Mouse (Mus musculus) olfactory bulb, adult 2 months (tissue): Measurements from ENCODE around the gene Adss. TPM values are rescaled to one million over a fixed set of nuclear protein-coding genes. Genes with fewer than 3 reads are reported as not detected.

Source experiments
- H3K27ac ChIP-seq: fragments of 200-500 bp; 2 replicates; pipeline ENCODE4 v1.5.1; 2012; ENCODE audit warnings: low read depth, low read length; ENCODE audit not compliant: insufficient read depth
- H3K4me1 ChIP-seq: fragments of 200-500 bp; 2 replicates; pipeline ENCODE4 v1.6.1; 2012; ENCODE audit warnings: low read length; ENCODE audit not compliant: control insufficient read depth, insufficient read depth
- H3K4me3 ChIP-seq: fragments of 200-500 bp; 2 replicates; pipeline ENCODE4 v1.5.1; 2012; ENCODE audit warnings: mild to moderate bottlenecking, low read depth, low read length, moderate library complexity; ENCODE audit not compliant: insufficient read depth
- CTCF ChIP-seq: fragments of 200-500 bp; IDR thresholded peaks from 2 replicates; pipeline ENCODE4 v1.5.1; 2012; ENCODE audit warnings: low read depth, mild to moderate bottlenecking, low read length, moderate library complexity; ENCODE audit not compliant: insufficient read depth
- POLR2A ChIP-seq: fragments of 200-500 bp; IDR thresholded peaks from 2 replicates; pipeline ENCODE4 v1.6.1; 2012; ENCODE audit warnings: mild to moderate bottlenecking, low read depth, low read length, moderate library complexity; ENCODE audit not compliant: insufficient read depth
- WGBS: fragments of 180-500 bp; shearing (Covaris S2); methylation state at CpG from one replicate; pipeline ENCODE4 v1.1.7; 2018; 5-methylcytosine and 5-hydroxymethylcytosine counted together
- polyA plus RNA-seq: library from polyadenylated mRNA; stranded (reverse); fragments of >200 nt; gene quantifications from 2 replicates; pipeline ENCODE4 v1.2.4, GENCODE M21; 2012; ENCODE audit warnings: low replicate concordance; ENCODE audit not compliant: missing spikeins, insufficient read depth, insufficient read length

The Adss gene
- polyA plus RNA-seq, 1 experiment: not detected

DNA sequence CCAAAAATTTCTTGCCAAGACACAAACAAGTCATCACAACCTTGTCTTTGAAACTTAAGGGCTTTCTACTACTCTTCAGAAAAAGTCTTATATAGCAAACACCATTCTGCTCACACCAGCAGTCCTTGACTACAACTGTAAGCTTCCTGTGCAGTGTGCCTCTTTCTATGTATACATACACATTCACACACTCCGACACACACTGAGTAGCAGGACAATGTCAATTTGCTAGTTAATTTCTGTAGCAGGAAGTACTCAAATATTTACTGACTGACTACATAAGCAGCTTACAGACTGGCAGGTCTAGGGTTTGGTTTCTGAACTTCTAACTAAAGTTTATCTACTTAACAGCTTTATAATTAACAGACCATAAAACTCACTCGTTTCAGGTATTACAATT, 18.9 kb downstream of the Adss start:
- 95% methylated on average over 2 of the region's 2 CpGs for WGBS
- no peak overlapping the region for H3K4me3 ChIP-seq
- no peak overlapping the region for H3K27ac ChIP-seq
- TF ChIP-seq CTCF (no peak), POLR2A (no peak)
- H3K4me1 ChIP-seq: no peaks in the 10 kb centered on the region

DNA sequence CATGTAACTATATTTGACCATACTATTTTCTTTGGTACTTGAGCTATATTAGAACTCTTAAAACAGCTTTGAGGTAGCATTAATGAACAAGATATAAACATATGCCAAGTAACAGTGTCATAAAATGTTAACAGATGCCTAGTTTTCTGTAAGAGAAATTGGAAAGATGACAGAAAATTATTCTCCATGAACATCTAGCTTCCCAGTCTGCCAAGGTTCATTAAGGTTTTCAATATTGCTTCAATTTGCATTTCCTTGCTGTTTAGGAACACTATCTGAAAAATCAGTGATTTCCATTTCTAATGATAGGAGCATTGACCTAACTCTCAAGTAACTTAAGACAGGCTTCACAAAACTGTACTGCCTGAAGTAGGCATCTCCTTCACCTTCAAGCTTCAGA, 27.4 kb downstream of the Adss start:
- H3K4me3 ChIP-seq: no peak overlapping the region
- no peak for TF ChIP-seq CTCF
- TF ChIP-seq POLR2A: no peak
- H3K27ac ChIP-seq: no peak overlapping the region
- no peaks in the 10 kb centered on the region for H3K4me1 ChIP-seq

DNA sequence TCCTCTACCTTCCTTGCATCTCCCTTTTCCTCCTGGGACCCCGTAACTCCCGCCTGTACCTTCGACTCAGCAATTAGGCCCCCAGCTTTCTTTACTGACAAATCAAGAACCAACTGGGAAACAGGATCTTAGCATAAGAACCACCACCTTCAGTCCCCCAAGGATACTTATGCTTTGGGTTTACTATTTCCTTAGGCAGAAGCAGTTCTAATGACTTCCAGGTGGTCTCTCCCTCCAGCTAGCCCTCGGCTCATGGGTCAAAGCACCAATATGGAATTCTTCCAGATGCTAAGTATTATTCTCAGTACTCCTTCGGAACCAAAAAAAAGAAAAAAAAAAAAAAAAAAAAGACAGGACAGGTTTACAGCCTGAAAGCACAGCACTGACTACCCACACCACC, 39.1 kb downstream of the Adss start:
- 83% methylated on average over 5 of the region's 5 CpGs for WGBS
- no peak overlapping the region for H3K27ac ChIP-seq
- TF ChIP-seq CTCF (no peak), POLR2A (no peak)
- H3K4me3 ChIP-seq: no peak overlapping the region
- H3K4me1 ChIP-seq: no peaks in the 10 kb centered on the region

DNA sequence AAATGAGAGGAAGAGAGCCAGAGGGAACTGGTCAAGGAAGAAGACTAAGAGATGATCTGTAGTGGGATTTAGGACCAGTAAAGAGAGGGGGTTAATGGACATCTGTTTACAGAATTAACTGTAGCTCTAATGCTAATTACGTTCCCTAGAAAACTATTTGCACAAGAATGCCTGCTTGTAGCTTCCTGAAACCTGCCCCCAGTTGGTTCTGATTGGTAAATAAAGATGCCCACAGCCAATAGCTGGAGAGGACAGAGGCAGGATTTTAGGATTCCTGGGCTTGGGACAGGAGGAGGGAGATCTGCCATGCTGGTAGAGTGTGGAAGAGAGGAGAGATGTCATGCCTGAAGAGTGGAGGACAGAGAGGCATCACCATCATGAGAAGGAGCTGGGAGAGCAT, 42.8 kb downstream of the Adss start:
- WGBS: 69% methylated on average over 1 of the region's 1 CpGs
- TF ChIP-seq POLR2A: no peak
- no peak for TF ChIP-seq CTCF

DNA sequence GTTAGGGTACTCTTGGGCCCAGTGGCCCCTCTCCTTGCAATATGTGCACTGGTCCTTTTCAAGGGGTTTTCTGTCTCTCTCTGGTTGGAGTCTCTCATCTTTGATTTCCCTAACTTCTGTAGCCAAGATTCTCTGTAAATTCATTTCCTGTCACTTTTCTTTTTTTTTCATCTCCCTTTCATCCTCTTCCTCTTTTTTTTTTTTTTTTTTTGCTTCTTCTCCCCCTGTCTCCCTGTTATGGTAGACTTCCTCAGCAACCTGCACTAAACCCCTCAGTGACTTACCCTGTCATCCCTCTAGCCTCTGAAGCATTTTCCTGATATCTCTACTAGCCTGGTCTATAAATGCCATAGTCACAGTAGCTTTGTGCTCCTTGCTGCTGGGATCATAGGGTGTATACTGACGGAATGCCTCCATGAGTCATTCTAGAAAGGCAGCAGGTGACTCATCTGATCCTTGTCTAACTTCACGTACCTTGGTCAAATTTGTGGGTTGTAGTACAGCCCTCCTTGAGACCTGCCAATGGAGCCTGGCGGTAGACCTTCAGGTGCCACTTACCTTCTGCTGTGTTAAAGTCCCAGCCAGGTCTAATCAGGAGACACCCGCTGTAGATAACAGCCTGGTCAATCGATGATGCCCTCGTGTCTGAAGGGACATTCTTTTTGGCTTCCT, 48.3 kb downstream of the Adss start:
- no peaks in the 10 kb centered on the region for H3K4me1 ChIP-seq
- H3K27ac ChIP-seq: no peak overlapping the region
- TF ChIP-seq POLR2A (no peak), CTCF (no peak)
- 94% methylated on average over 6 of the region's 6 CpGs for WGBS
- no peak overlapping the region for H3K4me3 ChIP-seq

More for the DNA sequence above, 42.8 kb downstream of the Adss start:
- Histone ChIP-seq H3K27ac (no peak overlapping the region), H3K4me1 (no peaks in the 10 kb centered on the region), H3K4me3 (no peak overlapping the region)

DNA sequence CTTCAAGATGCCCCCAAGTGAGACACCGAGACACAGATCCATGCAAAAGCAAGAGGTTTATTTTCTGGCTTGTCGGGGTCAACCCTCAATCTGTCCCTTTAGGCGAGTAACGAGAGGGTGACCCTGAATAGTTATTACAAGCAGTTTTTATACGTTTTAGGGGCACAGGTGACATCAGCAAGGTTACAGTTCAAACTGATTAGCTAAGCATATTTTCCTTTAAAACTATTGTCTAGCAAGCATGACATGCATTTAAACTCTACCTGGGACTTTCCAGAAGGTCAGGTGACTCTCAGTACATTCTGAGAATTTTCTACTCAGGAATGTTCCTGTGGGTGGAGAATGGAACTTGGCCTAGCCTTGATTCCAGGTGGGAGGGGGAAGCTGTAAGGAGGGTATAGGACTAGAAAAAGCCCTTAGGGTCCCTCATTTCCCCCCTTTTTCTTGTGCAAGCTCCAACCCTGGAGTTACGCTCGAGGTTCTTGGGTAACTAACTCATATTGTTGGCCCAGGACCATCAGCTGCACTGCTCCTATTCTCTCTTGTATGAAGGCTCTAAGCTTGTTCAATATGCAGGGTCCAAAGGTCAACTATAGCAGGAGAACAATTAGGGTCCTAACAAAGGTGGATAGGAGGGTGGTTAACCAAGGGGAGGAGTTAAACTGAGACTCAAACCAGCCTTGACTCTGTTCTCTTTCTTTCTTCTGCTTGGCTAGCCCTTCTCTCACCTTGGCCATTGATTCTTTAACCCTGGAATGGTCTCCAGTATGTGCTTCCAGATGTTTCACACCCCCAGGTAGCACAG, 51.6 kb downstream of the Adss start:
- H3K4me3 ChIP-seq: no peak overlapping the region
- 86% methylated on average over 7 of the region's 7 CpGs for WGBS
- no peaks in the 10 kb centered on the region for H3K4me1 ChIP-seq
- no peak overlapping the region for H3K27ac ChIP-seq
- TF ChIP-seq CTCF (no peak), POLR2A (no peak)

DNA sequence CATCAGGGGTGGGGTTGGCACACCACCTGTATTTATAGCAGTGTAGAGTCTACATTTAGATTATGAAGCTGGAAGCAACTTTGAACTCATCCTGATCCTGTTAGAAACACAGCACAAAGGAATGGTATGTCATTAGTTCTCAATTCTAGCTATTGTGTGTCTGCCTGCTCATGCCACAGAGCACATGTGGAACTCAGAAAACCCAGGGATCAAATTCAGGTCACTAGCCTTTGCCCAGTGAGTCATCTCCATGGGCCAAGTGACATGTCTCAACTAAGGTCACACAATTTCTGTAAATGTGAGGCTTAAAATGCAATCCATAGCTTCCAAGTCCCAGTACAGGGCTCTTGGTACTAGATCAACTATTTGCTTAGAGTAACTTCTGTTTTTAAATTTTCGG, 54.2 kb downstream of the Adss start:
- Histone ChIP-seq H3K4me3 (no peak overlapping the region), H3K4me1 (no peaks in the 10 kb centered on the region), H3K27ac (no peak overlapping the region)
- WGBS: 76% methylated on average over 1 of the region's 1 CpGs
- TF ChIP-seq CTCF (no peak), POLR2A (no peak)

DNA sequence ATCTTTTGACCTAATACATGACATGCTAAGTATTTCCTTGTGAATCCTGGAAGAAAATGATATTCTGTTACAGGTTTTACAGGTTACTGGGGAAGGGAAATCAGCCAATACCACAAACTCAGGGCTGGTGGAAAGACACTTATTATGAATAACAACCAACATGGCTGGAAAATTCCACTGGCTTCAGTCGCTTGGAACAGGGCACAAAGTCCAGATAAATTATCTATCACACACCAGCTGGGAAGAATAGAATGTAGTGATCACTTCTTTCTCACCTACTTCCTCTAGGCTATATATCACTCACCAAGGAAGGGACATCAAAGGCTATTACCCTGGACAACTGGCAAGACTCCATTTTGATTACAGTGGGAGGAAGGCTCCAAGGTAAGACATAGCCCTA, 55.6 kb downstream of the Adss start:
- H3K27ac ChIP-seq: no peak overlapping the region
- 88% methylated on average over 1 of the region's 1 CpGs for WGBS
- no peak for TF ChIP-seq CTCF
- no peak for TF ChIP-seq POLR2A
- no peak overlapping the region for H3K4me3 ChIP-seq
- H3K4me1 ChIP-seq: no peaks in the 10 kb centered on the region

DNA sequence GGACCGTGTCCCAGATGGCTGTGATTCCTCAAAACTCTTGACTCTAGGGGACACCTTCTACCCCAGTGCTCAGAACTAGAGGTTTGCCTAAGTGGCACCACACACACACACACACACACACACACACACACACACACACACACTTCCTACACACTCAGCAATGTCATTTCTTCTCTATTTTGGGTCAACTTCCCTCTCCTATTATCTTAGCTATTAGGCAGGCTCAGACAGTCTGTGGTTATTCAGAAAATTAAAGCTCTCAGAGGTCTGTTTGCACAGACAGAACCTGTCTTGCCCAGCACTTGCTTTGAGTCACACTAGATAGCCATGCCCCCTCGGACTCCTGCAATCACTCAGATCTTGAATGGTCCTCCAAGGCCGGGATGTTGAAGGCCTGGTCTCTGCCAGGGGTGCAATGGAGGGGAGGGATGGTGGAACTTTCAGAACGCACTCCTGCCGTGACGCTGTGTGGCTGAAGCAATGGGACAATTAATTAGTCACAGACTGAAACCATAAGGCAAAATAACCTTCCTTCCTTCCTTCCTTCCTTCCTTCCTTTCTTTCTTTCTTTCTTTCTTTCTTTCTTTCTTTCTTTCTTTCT, 58.7 kb downstream of the Adss start:
- 79% methylated on average over 6 of the region's 6 CpGs for WGBS
- Histone ChIP-seq H3K27ac (no peak overlapping the region), H3K4me1 (no peaks in the 10 kb centered on the region), H3K4me3 (no peak overlapping the region)
- no peak for TF ChIP-seq CTCF
- TF ChIP-seq POLR2A: no peak
